Mouse (Mus musculus): Measurements from ENCODE around the gene Cpeb3.
"Not testable (repeated sequence)": the region's sequence is repeated elsewhere in the genome, so short reads cannot be mapped to it uniquely, and the experiment has no call there.

- TF ChIP-seq GATA1 (IDR thresholded peaks at IDR 0.05; ENCODE audit: borderline replicate concordance, low read length); FLI1 (IDR thresholded peaks at IDR 0.05; ENCODE audit: low read length): not testable (repeated sequence)
Observed at GRCm38 (mm10) chr19:37077258-37077657, 131.1 kb downstream of the Cpeb3 start.
